Mouse (Mus musculus) heart, embryonic 13.5 days (tissue): ENCODE measurements around the gene 9930111J21Rik2. TPM values are rescaled to one million over a fixed set of nuclear protein-coding genes. Genes with fewer than 3 reads are reported as not detected.

Experiments used
- polyA plus RNA-seq: library from polyadenylated mRNA; unstranded; fragments of >200 nt; fragmentation: Nextera tagmentation; extraction: Ambion mirVana; gene quantifications from 2 replicates; pipeline ENCODE4 v1.2.1, GENCODE M21; 2015

9930111J21Rik2 gene
- polyA plus RNA-seq, 1 experiment from 2014 or later = 0.78 TPM

Other genes with a start within 250 kb of the 9930111J21Rik2 start
- 3.2 TPM in 2 replicates for gene Trim41, start 233.9 kb downstream of the 9930111J21Rik2 start, polyA plus RNA-seq
- gene Trim7, start 225.1 kb downstream of the 9930111J21Rik2 start, polyA plus RNA-seq = 0.56 and 0.88 TPM in 2 replicates
- 0.53 and 1.2 TPM in 2 replicates for gene Gm12184, start 224.6 kb downstream of the 9930111J21Rik2 start, polyA plus RNA-seq
- 8.4 and 10.6 TPM in 2 replicates for gene Irgm1, start 179.6 kb downstream of the 9930111J21Rik2 start, polyA plus RNA-seq
- gene Gm5431, start 149.0 kb downstream of the 9930111J21Rik2 start, polyA plus RNA-seq = 0.17 and 0.22 TPM in 2 replicates
- 1.6 and 3.6 TPM in 2 replicates for gene Psme2b, start 105.1 kb downstream of the 9930111J21Rik2 start, polyA plus RNA-seq
- gene Olfr56, start 72.4 kb downstream of the 9930111J21Rik2 start, polyA plus RNA-seq = 0.05 TPM in 1 of 2 replicates, not detected in the other
- gene 9930111J21Rik1, start 71.8 kb downstream of the 9930111J21Rik2 start, polyA plus RNA-seq = 0.28 and 0.32 TPM in 2 replicates
- gene Gm12185, start 59.0 kb downstream of the 9930111J21Rik2 start, polyA plus RNA-seq = 0.03 TPM in 1 of 2 replicates, not detected in the other
- gene Tgtp1, start 57.1 kb downstream of the 9930111J21Rik2 start, polyA plus RNA-seq = 0.16 TPM in 1 of 2 replicates, not detected in the other
- 0.11 and 0.27 TPM in 2 replicates for gene Tgtp2, start 13.0 kb upstream of the 9930111J21Rik2 start, polyA plus RNA-seq
- 1.3 and 1.4 TPM in 2 replicates for gene Ifi47, start 25.3 kb upstream of the 9930111J21Rik2 start, polyA plus RNA-seq
- gene Olfr1396, start 63.6 kb upstream of the 9930111J21Rik2 start, polyA plus RNA-seq = not detected in 2 replicates
- gene Olfr1395, start 91.0 kb upstream of the 9930111J21Rik2 start, polyA plus RNA-seq = not detected in 2 replicates
- gene Olfr1394, start 103.1 kb upstream of the 9930111J21Rik2 start, polyA plus RNA-seq = not detected in 2 replicates
- gene Btnl9, start 135.9 kb upstream of the 9930111J21Rik2 start, polyA plus RNA-seq = 2.8 and 3.0 TPM in 2 replicates
- 24.9 and 26.3 TPM in 2 replicates for gene Zfp62, start 152.1 kb upstream of the 9930111J21Rik2 start, polyA plus RNA-seq
- gene Mgat1, start 192.9 kb upstream of the 9930111J21Rik2 start, polyA plus RNA-seq = 44.2 and 44.9 TPM in 2 replicates
- gene Olfr1393, start 227.1 kb upstream of the 9930111J21Rik2 start, polyA plus RNA-seq = 0.16 TPM in 1 of 2 replicates, not detected in the other
- gene Olfr1392, start 234.0 kb upstream of the 9930111J21Rik2 start, polyA plus RNA-seq = not detected in 2 replicates